Mouse (Mus musculus) stomach, postnatal 0 days (tissue): ENCODE data around the gene Kcnk5. TPM values are rescaled to one million over a fixed set of nuclear protein-coding genes. Genes with fewer than 3 reads are reported as not detected.

ENCODE experiments used
- ATAC-seq: fragments of 200-750 bp; cut with Nextera tagmentation; 2 replicates; pipeline ENCODE4 v1.8.0; 2017; ENCODE audit not compliant: low FRiP score, low TSS enrichment
- DNase-seq: peaks from one replicate; pipeline ENCODE4 v3.0.0-alpha.2; 2016; ENCODE audit warnings: low spot score
- H3K27ac ChIP-seq: fragments of 300-500 bp; sonication (generic); replicated peaks from 2 replicates; pipeline ENCODE4 v1.5.1; 2014; ENCODE audit warnings: mild to moderate bottlenecking, control low read depth
- H3K27me3 ChIP-seq: fragments of 300-500 bp; sonication (generic); 2 replicates; pipeline ENCODE4 v1.6.1; 2014; ENCODE audit warnings: low read length; ENCODE audit not compliant: control insufficient read depth, insufficient read depth
- H3K36me3 ChIP-seq: fragments of 300-500 bp; sonication (generic); 2 replicates; pipeline ENCODE4 v1.6.1; 2014; ENCODE audit warnings: low read length, mixed read lengths; ENCODE audit not compliant: control insufficient read depth, insufficient read depth
- H3K4me1 ChIP-seq: fragments of 300-500 bp; sonication (generic); replicated peaks from 2 replicates; pipeline ENCODE4 v1.6.1; 2014; ENCODE audit warnings: antibody characterized with exemption; ENCODE audit not compliant: control insufficient read depth, insufficient read depth
- H3K4me2 ChIP-seq: fragments of 300-500 bp; sonication (generic); replicated peaks from 2 replicates; pipeline ENCODE4 v1.6.1; 2014; ENCODE audit warnings: low read depth, mild to moderate bottlenecking, control low read depth, moderate library complexity
- H3K4me3 ChIP-seq: fragments of 300-500 bp; sonication (generic); 2 replicates; pipeline ENCODE4 v1.5.1; 2014; ENCODE audit warnings: low read depth, low read length, control low read depth
- H3K9ac ChIP-seq: fragments of 300-500 bp; sonication (generic); 2 replicates; pipeline ENCODE4 v1.6.1; 2014; ENCODE audit warnings: mild to moderate bottlenecking, low read length, control low read depth, mixed read lengths
- H3K9me3 ChIP-seq: fragments of 300-500 bp; sonication (generic); 2 replicates; pipeline ENCODE4 v1.6.1; 2016; ENCODE audit warnings: low read length; ENCODE audit not compliant: control insufficient read depth
- CTCF ChIP-seq: IDR thresholded peaks from 2 replicates; pipeline ENCODE4 v1.5.1; 2016; ENCODE audit warnings: antibody characterized with exemption, low read depth, mild to moderate bottlenecking, moderate library complexity
- EP300 ChIP-seq: optimal IDR thresholded peaks from 2 replicates; pipeline ENCODE3; 2016; ENCODE audit warnings: antibody characterized with exemption
- WGBS: fragments of 180-500 bp; shearing (Covaris S2); extraction: QIAGEN DNeasy Blood & Tissue Kit; methylation state at CpG from one replicate; pipeline ENCODE4 v1.1.7; 2014; 5-methylcytosine and 5-hydroxymethylcytosine counted together
- polyA plus RNA-seq: library from polyadenylated mRNA; unstranded; fragments of >200 nt; fragmentation: Nextera tagmentation; extraction: Ambion mirVana; gene quantifications from 2 replicates; pipeline ENCODE4 v1.2.1, GENCODE M21; 2015

Kcnk5 gene
- polyA plus RNA-seq, 1 experiment from 2014 or later = 8.3 TPM

DNA sequence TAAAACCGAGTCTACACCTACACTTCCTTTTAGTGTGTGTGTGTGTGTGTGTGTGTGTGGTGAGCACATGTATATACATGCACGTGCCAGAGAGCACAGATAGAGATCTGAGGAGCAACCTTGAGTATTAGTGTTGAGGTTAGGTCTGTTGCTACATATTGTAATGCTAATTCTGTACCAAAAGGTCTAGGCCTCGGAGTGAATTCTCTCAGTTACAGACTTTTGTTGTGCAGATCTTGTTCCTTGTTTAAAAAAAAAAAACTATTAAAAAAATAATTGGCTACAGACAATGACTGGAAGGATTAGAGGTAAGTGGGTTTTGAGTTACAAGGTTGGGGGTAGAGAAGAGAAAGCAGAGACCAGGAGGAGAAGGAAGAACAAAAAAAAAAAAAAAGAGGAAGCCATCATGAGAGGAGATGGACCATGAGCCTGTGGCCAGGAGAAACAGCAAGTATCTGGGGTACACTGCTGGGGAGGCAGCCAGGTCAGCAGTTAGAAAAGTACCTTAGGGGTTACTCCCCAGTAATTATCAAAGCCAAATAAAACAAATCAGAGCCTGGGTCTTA, 35.8 kb upstream of the Kcnk5 start:
- Histone ChIP-seq H3K27me3 (no peaks in the 10 kb centered on the region), H3K4me1 (no peaks in the 10 kb centered on the region), H3K27ac (no peak overlapping the region), H3K4me2 (no peak overlapping the region), H3K9me3 (no peaks in the 10 kb centered on the region), H3K9ac (no peak overlapping the region), H3K4me3 (no peak overlapping the region), H3K36me3 (no peaks in the 10 kb centered on the region)
- no peak for ATAC-seq
- DNase-seq = no peak
- 48% methylated on average over 3 of the region's 3 CpGs for WGBS
- TF ChIP-seq EP300 (no peak), CTCF (no peak)

DNA sequence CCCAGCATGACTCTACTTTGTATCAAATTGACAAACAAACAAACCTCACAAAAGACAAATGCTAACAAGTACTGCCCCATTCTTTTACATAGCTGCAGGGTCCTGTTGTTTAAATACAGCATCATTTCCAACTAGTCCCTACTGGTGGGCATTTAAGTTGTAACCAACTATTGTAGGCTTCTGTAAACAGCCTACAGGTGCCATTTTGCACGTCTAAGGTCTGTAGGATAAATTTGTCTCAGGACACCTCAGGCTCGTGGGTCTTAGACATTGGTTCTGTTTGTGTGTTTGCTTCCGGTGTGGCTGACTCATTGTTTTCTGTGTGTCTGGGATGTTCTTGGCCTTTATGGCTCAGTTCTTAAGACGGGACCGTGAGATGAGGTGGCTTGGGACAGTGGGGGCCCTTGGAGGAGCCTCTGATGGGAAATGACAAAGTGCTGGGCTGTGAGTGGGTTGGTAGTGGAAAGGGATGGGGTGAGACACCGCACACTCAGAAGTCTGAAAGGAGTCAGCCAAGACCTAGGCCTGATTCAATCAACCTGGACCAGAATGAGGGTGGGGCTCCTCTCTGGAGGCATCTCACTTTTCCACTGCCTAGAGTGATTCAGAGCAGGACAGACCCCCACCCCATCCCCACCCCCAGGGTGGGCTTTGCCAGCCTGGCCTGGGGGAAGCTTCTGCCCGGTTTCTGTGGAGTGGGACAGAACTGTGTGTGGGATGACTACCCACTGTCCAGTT, 35.1 kb upstream of the Kcnk5 start:
- ATAC-seq (no peak), DNase-seq (no peak)
- TF ChIP-seq EP300 = no peak
- TF ChIP-seq CTCF = no peak
- H3K4me2 ChIP-seq = no peak overlapping the region
- no peak overlapping the region for H3K9ac ChIP-seq
- no peak overlapping the region for H3K27ac ChIP-seq
- H3K9me3 ChIP-seq = no peaks in the 10 kb centered on the region
- H3K27me3 ChIP-seq = no peaks in the 10 kb centered on the region
- H3K36me3 ChIP-seq = no peaks in the 10 kb centered on the region
- WGBS = 80% methylated on average over 7 of the region's 7 CpGs
- H3K4me1 ChIP-seq = no peaks in the 10 kb centered on the region
- H3K4me3 ChIP-seq = no peak overlapping the region

DNA sequence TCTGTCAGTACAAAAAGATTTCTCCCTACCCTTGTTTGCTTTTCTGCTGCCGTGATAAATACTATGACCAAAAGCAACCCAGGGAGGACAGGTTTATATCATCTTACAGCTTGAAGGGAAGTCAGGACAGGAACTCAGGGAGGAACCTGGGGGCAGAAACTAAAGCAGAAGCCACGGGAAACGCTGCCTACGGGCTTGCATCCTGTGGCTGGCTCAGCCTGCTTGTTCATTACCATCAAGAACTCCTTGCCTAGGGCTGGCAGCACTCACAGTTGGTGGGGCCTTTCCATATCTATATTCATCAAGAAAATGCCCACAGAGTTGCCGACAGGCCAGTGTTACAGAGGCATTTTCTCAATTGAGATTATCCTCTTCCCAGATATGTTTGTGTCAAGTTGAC, 34.2 kb upstream of the Kcnk5 start:
- Histone ChIP-seq H3K4me1 (no peaks in the 10 kb centered on the region), H3K4me2 (no peak overlapping the region), H3K4me3 (no peak overlapping the region), H3K9ac (no peak overlapping the region), H3K9me3 (no peaks in the 10 kb centered on the region), H3K27me3 (no peaks in the 10 kb centered on the region), H3K27ac (no peak overlapping the region), H3K36me3 (no peaks in the 10 kb centered on the region)
- TF ChIP-seq CTCF (no peak), EP300 (no peak)
- ATAC-seq (no peak), DNase-seq (no peak)
- 41% methylated on average over 5 of the region's 5 CpGs for WGBS

DNA sequence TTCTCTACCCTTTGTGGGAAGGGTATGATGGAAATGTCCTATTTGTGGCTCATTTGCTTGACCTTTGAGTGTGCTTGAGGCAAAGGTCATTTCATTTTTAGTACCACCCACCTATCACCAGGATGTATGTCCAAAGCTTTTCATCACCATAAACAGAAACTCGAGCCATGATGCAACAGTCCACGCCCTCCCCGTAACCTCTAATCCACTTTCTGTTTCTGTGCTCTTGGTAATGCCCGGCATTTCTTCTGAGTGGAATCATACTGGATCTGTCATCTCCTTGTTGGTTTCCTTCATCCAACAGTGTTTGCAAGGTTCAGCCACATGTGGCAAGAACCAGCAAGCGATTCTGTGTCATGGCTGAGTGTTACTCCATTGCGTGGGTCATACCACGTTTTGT, 32.5 kb upstream of the Kcnk5 start:
- H3K4me1 ChIP-seq = no peaks in the 10 kb centered on the region
- ATAC-seq (peak; percentile 78), DNase-seq (peak; percentile 65)
- WGBS = 71% methylated on average over 7 of the region's 7 CpGs
- no peaks in the 10 kb centered on the region for H3K27me3 ChIP-seq
- TF ChIP-seq CTCF = no peak
- no peak for TF ChIP-seq EP300
- no peak overlapping the region for H3K27ac ChIP-seq
- H3K9me3 ChIP-seq = no peaks in the 10 kb centered on the region
- H3K4me3 ChIP-seq = no peak overlapping the region
- H3K4me2 ChIP-seq = no peak overlapping the region
- no peak overlapping the region for H3K9ac ChIP-seq
- no peaks in the 10 kb centered on the region for H3K36me3 ChIP-seq

DNA sequence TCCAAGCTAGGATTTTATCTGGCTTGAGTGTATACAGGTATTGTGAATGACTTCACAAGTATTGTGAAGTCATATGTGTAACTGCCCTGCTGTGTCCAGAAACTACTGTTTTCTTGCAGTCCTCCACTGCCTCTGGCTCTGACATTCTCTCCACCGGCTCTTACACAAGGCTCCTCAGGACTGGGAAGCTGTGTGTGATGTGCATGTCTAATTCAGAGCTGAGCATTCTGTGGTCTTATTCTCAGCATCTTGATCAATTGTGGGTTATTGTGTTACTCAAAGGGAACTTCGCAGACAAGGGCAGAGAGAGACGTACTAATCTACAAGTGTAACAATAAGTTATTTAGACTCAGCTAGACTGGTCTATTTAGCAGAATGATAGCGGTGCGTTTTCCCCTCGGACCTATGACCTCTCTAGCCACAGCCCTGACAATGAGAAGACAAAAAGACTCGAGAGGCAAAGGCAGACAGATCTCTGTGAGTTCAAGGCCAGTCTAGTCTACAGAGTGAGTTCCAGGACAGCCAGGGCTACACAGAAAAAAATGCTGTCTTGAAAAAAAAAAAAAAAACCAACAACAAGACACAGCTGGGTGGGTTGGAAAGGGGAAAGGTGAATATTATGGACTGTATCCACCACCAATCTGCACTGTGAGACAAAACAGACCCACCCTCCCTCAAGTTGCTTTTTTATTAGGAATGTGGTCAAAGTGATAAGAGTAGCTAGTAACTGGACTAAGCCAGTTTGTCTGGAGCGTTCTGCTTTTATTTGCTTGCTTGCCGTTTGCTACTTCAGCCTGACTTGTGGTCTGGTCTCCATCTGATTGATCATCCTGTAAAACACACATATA, 30.4 kb upstream of the Kcnk5 start:
- no peaks in the 10 kb centered on the region for H3K9me3 ChIP-seq
- no peak for TF ChIP-seq EP300
- no peak for TF ChIP-seq CTCF
- no peaks in the 10 kb centered on the region for H3K4me1 ChIP-seq
- no peaks in the 10 kb centered on the region for H3K36me3 ChIP-seq
- DNase-seq = no peak
- no peaks in the 10 kb centered on the region for H3K27me3 ChIP-seq
- ATAC-seq = no peak
- no peak overlapping the region for H3K9ac ChIP-seq
- H3K4me2 ChIP-seq = no peak overlapping the region
- H3K27ac ChIP-seq = no peak overlapping the region
- 55% methylated on average over 9 of the region's 9 CpGs for WGBS
- no peak overlapping the region for H3K4me3 ChIP-seq
